Mouse (Mus musculus) layer of hippocampus, postnatal 36 days (tissue): ENCODE data around the gene Chn2. TPM values are rescaled to one million over a fixed set of nuclear protein-coding genes. Genes with fewer than 3 reads are reported as not detected.

Experiments used
- DNase-seq, 2 experiments: peaks; one replicate each; pipeline ENCODE4 v3.0.0; 2022
- total RNA-seq, 2 experiments: library from RNA; stranded (reverse); gene quantifications; 2 replicates each; pipeline ENCODE4 v1.2.3; 2021

Chn2 gene
- total RNA-seq, 2 experiments from 2014 or later = 20.1 to 23.1 TPM

DNA sequence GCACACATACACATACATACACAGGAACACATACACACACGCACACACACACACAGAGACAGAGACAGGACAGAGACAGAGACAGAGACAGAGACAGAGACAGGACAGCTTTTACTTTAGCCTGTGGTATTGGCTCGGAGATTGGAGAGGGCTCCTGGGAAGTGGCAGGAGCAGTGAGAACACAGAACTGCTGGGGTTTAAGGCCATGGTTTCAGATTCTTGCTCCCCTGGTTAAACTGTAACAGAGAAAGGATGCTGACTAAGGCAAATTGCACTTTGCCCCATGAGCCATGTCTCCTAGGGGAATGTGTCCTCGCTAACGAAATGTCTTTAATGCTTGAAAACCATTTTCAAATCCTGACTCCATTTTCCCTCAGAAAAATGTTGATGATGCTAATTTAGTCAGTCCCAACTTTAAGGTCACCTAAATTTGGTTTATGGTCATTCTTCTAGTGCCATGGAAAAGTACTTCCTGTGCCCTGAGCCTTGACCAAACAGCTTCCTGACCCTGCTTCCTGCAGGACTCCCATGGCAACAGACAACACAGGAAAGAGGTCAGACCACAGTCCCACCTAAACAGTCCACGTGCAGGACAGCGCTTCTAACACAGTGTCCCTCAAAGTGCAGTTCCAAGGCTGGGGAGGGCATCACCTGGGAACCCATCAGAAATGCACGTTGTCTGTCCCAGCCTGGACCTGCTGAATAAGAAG is 163.1 kb downstream of the Chn2 start:
- no peak for DNase-seq

DNA sequence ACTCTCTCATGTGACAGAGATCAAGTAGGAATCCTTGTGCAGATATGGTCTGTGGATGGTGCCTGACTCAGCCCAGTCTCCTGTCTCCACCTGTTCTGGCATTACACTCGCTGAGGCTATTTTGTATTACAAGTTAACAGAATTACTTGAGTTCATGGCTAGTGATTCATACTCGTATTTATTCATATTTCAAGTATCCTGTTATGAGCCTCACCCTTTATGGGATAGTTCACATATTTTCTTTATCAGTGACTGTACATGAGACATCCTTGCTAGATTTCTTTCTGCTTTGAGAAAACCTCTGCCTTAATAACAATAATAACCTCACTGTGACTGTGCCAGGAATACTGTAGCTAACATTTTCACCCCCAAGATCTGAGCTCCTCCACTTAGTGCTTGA is 164.0 kb downstream of the Chn2 start:
- no peak for DNase-seq

DNA sequence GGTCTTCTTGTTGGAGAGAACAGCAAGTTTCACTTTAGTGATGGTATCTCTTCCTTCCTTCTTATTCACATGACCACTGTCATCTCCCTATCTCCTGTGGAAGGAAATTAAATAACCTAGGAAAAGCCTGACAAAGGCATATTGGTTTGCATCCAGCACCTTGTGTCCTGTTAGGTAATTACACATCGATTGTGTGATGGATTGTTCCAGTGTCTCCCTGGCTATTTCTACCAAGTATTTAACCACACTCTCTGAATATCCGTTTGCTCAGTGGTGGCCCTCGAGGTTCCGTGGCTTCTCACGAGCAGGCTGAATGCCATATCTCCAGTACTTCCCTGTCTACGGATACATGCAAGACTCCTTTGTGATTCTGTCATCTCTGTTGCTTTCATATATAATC is 164.6 kb downstream of the Chn2 start:
- no peak for DNase-seq

DNA sequence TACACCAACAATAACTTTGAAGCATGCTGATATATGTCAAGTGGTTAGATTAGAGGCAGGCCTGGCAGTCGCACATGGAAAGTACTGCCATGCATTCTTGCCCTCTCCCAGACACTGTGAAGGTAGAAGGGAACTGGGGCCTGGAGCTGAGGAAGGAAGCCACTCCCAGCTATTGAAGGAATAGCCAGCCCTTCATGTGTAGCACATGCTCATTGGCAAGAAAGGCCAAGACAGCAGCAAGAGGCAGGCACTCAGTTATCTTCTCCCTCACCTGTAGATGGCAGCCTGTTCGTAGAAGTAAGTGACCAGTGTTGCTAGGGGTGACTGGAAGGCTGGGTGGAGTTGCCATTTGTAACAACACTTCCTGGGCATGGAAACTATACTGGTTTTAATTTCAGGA is 165.6 kb downstream of the Chn2 start:
- DNase-seq = no peak

DNA sequence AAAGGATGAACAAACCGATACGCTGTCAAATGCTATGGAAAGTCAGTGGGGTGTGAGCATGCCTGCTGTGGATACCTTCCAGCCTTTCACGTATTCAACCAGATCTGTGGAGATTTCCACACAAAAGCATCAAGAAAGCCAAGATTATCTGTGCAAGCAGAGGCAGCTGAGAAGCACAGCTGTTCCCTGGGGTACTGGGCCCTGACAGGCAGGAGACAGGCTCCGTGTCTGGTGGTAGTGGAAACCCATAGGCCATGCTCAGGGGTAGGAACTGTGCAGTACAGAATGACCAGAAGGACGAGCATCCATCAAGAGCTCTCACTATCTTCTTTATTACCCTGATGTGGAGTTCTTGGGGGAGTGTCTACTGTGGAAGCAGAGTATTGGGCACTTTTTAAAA is 166.1 kb downstream of the Chn2 start:
- no peak for DNase-seq

DNA sequence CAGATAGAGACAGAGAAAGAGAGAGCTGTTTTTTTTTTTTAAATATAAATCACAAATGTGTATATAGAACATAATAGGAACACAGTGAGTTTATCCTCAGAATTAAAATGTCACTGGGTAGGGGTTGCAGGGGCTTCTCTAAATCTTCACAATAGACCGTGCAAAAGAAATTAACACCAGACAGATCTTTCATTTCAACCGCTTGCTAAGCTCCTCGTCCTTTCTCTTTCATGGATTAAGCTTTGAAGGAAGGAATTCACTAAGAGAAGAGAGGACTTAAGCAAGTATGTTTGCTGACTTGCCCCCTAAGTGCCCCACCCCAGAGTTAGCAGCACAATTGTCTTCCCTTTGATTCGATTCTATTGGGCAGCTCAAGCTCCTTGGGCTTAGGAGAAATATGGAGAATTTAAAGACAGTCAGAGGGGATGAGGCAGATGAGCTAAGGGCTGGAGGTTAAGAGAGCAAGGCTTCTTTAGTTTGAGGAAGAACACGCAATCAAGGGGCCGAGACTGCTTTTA is 166.9 kb downstream of the Chn2 start:
- no peak for DNase-seq

DNA sequence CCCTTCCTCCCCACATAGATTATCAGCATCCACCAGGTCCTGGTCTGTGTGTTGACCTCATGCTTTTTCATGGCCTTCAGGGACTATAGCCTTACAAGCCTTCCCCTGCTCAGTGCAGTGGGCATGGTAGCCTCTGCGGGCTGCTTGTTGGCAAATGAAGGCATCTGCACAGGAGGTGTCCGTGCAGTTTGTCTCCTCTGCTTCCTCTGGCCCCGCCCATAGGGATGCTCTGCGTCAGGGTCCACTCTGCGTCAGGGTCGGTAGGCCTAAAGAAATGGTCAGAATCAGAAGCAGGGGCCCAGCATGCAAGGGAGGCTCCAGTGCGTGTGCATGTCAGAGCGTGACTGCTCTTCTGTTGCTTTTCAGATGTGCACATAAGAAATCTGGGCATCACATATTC is 169.4 kb downstream of the Chn2 start:
- no peak for DNase-seq

DNA sequence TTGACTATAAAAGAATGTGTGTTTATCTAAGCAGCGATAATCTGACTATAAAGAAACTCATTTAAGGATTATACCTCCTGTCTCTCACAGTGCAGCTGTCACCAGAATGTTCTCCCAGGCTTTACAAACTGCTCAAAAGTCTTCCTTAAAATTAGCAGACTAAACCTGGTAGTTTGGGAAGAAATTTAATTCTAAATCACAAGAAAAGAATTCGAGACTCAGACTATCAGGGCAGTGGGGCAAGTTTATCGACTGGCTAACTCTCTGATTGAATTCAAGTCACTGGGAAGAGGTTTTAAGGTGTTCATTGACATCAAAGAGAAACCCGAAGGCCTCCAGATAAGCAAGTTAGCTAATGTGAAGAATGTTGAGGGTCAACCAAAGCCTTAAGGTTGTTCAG is 171.6 kb downstream of the Chn2 start:
- DNase-seq = no peak

DNA sequence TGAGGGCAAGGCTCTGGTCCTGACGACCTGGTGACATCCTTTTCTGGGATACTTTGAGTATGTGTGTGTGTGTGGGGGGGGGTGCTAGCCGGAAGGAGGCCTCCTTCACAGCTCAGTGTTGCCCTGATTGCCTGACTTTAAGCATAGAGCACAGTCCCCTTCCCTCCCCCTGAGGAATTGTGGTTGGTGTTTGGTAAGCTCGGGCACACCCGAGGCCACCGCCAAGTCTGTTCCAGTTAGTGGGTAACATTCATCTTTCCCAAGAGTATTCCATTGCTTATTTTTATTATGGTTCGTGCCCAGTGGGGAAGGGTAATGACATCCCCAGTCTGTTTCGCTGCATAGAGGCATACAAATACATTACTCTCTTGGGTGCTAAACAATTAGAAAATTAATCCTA is 172.6 kb downstream of the Chn2 start:
- no peak for DNase-seq

DNA sequence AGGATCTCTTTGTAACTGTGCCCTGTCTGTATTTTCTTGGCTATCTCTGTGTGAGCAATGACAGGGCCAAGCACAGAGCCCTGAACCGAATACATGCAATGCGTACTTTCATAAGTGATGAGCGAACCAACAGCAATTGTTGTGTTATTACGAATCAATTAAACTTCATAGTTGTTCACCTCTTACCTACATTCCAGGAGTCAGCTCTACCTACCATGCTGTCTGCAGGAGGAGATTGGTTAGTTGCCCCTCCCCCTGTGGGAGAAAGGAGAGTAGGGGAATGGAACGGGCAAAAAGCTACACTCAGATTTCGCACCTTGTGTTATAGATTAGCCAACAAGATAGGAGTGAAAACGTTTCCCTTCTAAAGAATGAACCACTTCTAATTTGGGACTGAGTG is 174.4 kb downstream of the Chn2 start:
- DNase-seq = no peak

DNA sequence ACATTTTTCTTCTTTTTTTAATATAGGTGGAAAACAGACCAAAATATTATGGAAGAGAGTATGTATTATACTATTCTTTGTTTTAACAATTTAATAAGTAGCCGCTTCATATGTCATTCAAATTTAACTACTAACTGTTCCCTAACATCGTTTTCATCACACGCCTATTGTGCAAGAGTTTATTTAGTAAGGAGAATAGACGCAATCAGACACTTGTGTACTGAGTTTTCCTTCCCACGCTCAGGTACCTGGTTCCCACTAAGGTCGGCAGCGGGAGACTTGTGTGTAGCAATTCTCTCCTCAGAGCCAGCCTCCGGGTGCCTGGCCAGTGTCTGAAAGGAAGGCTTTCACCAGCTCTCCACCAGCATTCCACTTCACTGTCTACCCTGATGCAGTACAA is 176.3 kb downstream of the Chn2 start:
- DNase-seq = no peak

DNA sequence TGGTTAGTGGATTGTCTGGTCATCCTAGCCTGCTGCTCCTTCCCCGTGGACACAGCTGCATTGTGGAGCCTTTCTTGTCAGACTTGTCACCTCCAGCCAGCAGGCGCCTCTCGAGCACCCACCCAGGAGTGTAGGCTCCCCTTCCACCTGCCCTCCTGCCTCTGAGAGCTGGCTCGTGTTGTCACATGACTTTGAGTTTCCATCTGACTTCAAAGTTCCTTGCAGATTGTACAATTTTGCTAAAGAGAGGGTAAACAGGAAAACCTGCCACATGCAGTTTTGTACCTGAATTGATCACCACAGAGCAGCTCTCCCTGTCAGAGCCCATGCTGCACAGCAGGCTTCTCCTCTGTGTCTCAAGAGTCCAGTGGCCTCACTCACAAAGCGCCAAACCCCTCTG is 177.2 kb downstream of the Chn2 start:
- no peak for DNase-seq

DNA sequence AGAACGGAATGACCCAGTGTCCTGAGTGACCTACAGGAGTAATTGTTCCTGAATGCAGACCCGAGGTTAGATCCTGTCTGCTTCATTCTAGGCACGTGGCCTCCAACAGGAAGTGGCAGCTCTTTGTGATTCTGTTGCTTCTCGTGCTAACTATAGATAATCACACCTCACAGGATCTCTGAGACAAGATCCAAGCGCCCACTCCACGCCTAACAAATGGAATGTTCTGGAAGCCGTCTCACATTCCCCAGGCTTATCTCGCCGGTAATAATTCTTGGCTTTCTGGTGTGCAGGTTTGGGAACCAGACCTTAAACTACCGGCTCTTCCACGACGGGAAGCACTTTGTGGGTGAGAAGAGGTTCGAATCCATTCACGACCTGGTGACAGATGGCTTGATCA is 180.8 kb downstream of the Chn2 start:
- no peak for DNase-seq

DNA sequence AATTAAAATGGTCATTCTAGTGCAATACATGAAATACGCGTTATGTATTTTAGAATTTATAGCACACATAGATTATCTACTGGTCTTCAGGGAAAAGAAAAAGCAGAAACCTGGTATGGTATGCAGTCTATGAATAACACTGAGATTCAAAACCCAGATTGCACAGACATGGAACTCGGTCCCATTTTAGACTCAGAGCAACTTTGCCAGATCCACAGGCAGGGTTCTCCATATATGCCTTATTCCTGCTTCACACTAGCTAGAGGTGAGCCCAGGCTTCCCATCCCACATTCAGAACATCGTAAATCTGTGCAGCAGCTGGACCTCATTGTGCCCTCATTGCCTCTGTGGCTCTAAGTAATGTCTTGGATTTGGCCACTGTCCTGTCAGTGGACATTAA is 184.2 kb downstream of the Chn2 start:
- DNase-seq = no peak

DNA sequence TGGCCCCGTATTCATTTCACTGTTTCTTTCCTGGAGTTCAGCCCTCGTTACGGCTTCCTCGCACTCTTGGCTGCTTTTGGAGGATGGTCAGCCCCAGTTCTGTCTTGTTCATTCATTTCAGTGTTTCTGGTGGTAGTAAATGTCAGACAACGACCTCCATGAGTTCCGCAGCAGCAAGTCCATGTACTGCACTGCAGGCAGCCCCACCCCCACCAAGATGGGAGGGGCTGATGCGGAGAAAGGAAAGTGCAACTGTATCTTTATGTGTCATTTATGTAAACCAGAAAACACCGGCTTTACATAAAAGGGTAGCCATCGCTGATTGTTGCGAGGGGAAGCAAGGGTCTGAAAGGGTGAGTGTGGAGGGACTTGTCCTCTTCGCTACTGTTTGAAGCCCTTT is 185.0 kb downstream of the Chn2 start:
- DNase-seq = no peak

DNA sequence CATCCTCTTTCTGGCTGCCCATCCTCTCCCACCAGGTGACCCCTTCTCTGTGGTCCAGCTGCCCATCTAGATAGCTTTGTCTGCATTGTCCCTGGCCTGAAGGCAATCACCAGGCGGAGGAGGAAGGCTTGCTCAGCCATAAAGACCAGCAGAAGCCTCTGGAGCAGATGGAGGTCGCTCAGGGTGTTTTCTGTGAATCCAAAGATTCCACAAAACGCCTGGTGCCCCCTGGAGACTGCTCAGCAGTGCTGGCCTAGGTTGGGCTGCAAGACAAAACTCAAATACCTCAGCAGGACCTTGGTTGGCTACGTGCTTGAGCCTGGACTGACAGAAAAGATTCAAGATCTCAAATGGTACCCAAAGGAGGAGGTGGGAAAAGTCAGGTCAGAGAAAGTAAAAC is 186.0 kb downstream of the Chn2 start:
- DNase-seq = no peak

DNA sequence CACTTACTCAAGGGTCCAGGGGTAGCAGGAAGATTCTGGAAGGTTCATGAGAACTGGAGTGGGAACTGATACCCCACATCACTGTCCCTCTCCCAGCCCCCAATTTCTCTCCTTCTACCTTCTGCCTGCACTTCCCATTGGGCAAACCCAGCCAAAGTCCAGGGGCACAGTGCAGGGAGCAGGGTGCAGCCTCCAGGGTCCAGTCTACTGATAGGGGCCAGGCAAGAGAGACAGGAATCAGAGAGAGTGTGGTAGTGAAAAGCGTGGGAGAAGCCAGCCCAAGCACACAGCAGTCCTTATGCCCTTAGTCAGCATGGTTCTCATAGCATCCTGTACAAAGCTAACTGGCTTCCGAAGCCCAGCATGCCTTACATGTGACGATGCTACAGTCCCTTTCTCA is 187.7 kb downstream of the Chn2 start:
- DNase-seq = no peak

DNA sequence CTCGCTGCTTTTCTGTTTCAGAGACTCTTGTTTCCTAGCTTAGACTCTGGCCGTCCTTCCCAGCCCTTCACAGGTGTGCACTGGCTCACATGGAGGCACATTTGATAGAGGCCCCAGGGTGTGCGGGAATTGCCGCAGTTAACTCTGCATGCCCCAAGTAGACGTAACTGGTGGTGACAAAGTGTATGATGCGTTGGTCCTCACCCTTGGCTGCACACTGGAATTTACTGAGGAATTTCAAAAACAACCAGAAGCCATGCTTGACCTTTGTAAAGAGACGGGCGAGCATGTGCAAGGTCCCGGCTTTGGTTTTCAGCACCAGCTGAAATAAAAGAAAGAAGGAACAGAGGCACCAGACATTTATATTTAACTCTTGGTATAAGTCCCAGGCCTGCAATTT is 189.1 kb downstream of the Chn2 start:
- no peak for DNase-seq

DNA sequence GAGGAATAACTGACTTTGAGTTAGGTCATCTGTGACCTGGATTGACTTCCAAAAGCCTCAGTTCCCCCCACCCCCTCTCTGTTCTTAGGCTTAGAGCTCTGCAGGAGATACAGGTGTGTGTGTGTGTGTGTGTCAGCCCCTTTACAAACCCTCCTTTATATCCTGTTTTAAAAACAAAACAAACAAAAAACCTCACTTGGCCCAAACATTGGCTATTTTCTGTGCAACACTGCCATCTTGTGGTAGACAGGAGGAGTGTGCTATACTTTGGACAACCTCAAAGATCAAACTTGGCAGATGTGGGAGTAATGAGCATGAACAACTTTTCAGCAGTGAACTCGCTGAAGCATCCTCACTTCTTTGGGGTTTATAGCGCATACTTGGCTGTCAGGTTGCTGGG is 189.5 kb downstream of the Chn2 start:
- no peak for DNase-seq

DNA sequence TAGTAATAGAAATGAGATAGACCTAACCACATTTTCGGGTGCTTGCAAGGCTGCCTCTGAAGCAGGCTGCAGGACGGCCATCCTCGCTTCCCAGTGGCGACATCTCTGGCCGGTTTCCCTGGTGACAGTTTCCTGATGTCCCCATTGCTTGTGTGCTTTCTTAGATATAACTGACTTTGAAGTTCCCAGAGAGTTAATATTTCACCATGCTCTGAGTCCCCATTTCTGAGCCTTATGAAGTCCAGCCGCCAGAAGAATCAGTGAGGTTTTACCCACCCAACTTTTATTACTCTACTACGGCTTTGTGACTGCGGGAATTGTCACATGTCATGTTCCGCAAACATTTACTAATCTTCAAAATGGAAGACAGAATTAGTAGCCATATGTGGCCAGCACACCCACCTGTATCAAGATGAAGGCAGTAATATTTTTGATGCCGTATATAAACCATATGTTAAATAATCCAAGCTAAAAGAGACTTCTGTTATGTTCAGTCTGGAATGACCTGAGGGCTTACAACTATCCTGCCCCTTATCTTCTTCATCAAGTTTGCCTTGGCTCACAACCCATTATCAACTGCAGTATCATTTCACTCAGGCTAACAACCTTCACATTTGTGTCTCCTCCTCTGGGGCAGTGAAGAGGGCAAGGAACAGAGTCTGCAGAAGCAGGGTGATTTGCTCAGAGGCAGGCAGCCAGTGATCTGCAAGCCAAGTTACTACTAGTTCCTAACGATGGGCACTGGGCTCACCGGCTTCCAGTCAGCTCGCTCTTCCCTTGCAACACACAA is 192.6 kb downstream of the Chn2 start:
- no peak for DNase-seq

DNA sequence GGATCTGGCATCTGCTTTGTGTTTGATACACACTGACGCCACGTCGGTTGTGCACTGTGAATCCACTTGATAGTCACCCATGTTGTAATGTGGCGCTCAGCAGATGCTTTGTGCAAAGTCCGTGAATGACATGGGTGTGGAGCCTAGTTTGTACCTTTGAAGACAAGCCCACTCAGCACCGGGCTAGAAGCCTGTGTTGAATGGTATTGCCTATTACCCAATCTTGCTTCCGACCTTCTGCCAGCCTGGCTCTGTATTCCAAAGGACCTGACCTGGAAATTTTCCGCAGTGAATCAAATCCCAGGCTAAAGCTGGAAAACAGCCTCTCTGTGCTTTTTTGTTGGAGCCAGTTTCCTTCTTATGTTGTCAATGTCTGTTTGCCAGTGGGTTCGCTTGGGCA is 197.1 kb downstream of the Chn2 start:
- no peak for DNase-seq

DNA sequence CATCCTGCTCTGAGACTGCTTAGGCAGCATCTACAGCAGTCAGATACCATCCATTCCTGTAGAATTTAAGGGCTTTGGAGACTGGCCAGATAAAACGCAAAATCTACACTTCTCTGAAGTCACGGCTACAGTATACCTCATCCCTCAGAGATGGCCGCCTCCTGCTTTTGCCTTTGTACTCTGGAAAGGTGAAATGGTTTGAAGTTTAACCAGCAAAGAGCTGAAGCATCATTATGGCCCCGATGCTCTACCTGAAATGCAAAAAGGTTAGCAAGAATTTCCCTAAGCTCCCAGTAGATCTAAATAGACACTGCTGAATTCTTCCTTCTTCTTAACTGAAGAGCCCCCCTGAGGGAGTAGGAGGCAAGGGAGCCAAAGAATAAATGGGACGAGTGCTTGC is 202.4 kb downstream of the Chn2 start:
- no peak for DNase-seq

DNA sequence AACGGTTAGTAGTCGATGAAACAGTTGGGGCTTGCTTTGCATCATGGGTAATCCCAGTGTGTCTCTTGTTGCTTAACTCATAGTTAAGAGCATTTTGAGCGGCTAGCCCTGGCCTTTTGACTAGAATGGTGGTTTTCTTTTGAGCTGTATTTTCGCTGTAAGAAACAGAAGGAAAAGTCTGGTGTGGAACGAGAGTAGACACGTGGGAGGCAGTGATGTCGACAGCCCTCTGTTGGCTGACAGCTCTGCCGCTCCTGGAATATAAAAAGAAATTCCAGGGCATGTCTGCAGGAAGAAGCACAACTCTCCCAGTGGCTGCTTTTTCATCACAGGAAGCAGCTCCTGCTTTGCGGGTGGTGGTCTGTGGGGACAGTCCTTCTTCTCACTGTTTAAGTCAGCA is 202.9 kb downstream of the Chn2 start:
- DNase-seq = peak; percentile 39 to 43
